Mouse (Mus musculus): Measurements from ENCODE around the gene Snx4.
"Not testable (repeated sequence)": the region's sequence is repeated elsewhere in the genome, so short reads cannot be mapped to it uniquely, and the experiment has no call there.

Snx4 gene

GRCm38 (mm10) chr16:33251194-33252051 lies at the start of gene Snx4:
TSS of gene Snx4 (plus strand) at chr16:33251442.
- in situ Hi-C loops (cut with MboI, MseI) = no loop called here

- in situ Hi-C loops (cut with MboI, MseI) = no loop called here
These were observed 40.4 kb upstream of the Snx4 start for GRCm38 (mm10) chr16:33210812-33211211.

- in situ Hi-C loops (cut with MboI, MseI) = no loop called here
These were observed 34.8 kb upstream of the Snx4 start for GRCm38 (mm10) chr16:33216313-33217003.

GRCm38 (mm10) chr16:33217553-33218085 lies 33.6 kb upstream of the Snx4 start:
- in situ Hi-C loops (cut with MboI, MseI) = not testable (repeated sequence)

- in situ Hi-C loops (cut with MboI, MseI) = no loop called here
These were observed 28.8 kb upstream of the Snx4 start for GRCm38 (mm10) chr16:33222482-33222881.

- in situ Hi-C loops (cut with MboI, MseI) = no loop called here
These were observed 26.9 kb upstream of the Snx4 start for GRCm38 (mm10) chr16:33224381-33224780.

- in situ Hi-C loops (cut with MboI, MseI) = no loop called here
These were observed 17.1 kb upstream of the Snx4 start for GRCm38 (mm10) chr16:33234128-33234527.

- in situ Hi-C loops (cut with MboI, MseI) = no loop called here
These were observed 15.1 kb upstream of the Snx4 start for GRCm38 (mm10) chr16:33236151-33236550.

- in situ Hi-C loops (cut with MboI, MseI) = no loop called here
These were observed 11.9 kb upstream of the Snx4 start for GRCm38 (mm10) chr16:33239305-33239704.

- in situ Hi-C loops (cut with MboI, MseI) = no loop called here
These were observed 9.2 kb upstream of the Snx4 start for GRCm38 (mm10) chr16:33242046-33242445.

GRCm38 (mm10) chr16:33244136-33244691 lies 7.0 kb upstream of the Snx4 start:
- in situ Hi-C loops (cut with MboI, MseI) = no loop called here

GRCm38 (mm10) chr16:33244933-33245470 lies 6.2 kb upstream of the Snx4 start:
- in situ Hi-C loops (cut with MboI, MseI) = loop anchor here (5.0 kb wide), 1 partner anchor 53 kb away; no protein-coding TSS in a partner anchor

- in situ Hi-C loops (cut with MboI, MseI) = loop anchor here (5.0 kb wide), 1 partner anchor 54 kb away; no protein-coding TSS in a partner anchor
These were observed 4.7 kb upstream of the Snx4 start for GRCm38 (mm10) chr16:33246526-33246925.

- in situ Hi-C loops (cut with MboI, MseI) = loop anchor here (5.0 kb wide), 1 partner anchor 55 kb away; no protein-coding TSS in a partner anchor
These were observed 4.2 kb upstream of the Snx4 start for GRCm38 (mm10) chr16:33247006-33247405.

GRCm38 (mm10) chr16:33250651-33251120 lies 556 bp upstream of the Snx4 start:
- in situ Hi-C loops (cut with MboI, MseI) = no loop called here

GRCm38 (mm10) chr16:33255601-33256000 lies 4.4 kb downstream of the Snx4 start:
- in situ Hi-C loops (cut with MboI, MseI) = no loop called here

- in situ Hi-C loops (cut with MboI, MseI) = no loop called here
These were observed 7.3 kb downstream of the Snx4 start for GRCm38 (mm10) chr16:33258530-33258929.

GRCm38 (mm10) chr16:33259824-33260223 lies 8.6 kb downstream of the Snx4 start:
- in situ Hi-C loops (cut with MboI, MseI) = no loop called here

GRCm38 (mm10) chr16:33260825-33261224 lies 9.6 kb downstream of the Snx4 start:
- in situ Hi-C loops (cut with MboI, MseI) = no loop called here

GRCm38 (mm10) chr16:33261584-33262061 lies 10.4 kb downstream of the Snx4 start:
- in situ Hi-C loops (cut with MboI, MseI) = no loop called here

- in situ Hi-C loops (cut with MboI, MseI) = no loop called here
These were observed 10.9 kb downstream of the Snx4 start for GRCm38 (mm10) chr16:33262096-33262495.

Data from T-helper 2 cell (primary cell).